Mouse (Mus musculus) granulocyte monocyte progenitor cell, adult 5-6 weeks (primary cell): ENCODE data around the gene Traf4. TPM values are rescaled to one million over a fixed set of nuclear protein-coding genes. Genes with fewer than 3 reads are reported as not detected.
A peak's percentile ranks its signal among the peaks of the same experiment; 100 is the strongest.
"Not testable (repeated sequence)": the region's sequence is repeated elsewhere in the genome, so short reads cannot be mapped to it uniquely, and the experiment has no call there.

Source experiments
- ATAC-seq: replicated peaks from 2 replicates; pipeline ENCODE4 v1.8.0; 2016; ENCODE audit warnings: mild to moderate bottlenecking, moderate TSS enrichment, inconsistent platforms; ENCODE audit not compliant: poor library complexity, severe bottlenecking
- total RNA-seq, 2 experiments: library from RNA; stranded (forward) in 1 of 2; stranded (reverse) in 1 of 2; fragments of 200-712, 200-1000 nt in 1 of 2; fragments of >200 nt in 1 of 2; fragmentation: Nextera tagmentation in 1 of 2; gene quantifications; 2 replicates each; pipeline ENCODE4 v1.2.3; 2014 to 2017

Traf4 gene
- total RNA-seq, 2 experiments from 2014 or later = 2.8 to 4.9 TPM

DNA sequence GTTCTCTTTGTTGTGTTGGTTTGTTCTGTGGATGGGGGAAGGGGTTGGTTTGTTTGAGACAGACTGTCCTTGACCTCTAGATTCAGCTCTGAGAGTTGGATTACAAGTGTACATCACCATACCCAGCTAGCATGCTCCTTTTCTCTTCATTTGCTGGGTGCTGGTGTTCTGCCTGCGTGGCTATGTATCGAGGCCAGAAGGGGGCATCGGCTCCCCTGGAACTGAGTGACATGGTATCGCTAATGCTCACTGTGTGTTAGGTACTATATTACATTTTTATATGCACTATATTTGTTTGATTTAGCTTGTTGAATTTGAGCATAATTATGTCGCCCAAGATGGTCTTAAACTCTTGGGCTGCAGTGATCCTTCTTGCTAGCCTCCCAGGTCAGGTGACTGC lies 19.2 kb downstream of the Traf4 start:
- ATAC-seq = no peak

DNA sequence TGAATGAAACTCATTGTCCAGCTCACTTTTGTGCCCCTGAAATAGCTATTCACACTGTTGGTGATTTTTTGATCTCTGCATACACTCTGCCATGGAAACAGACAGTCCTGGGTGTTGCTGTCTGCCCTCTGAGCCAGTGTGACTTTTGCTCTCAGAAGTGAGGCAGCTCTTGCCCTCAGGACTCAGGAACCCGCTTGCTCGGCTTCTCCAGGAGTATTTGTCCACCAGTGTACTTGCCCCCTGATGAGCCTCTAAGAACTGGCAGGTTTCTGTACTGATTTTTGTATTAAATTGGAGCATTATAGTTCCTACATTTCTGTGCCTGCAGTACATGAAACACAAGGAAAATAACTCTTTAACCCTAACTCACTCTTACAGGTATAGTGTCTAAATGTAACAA lies 21.9 kb downstream of the Traf4 start:
- no peak for ATAC-seq

- ATAC-seq = no peak
Measured at GRCm38 (mm10) chr11:78140665-78141064, 24.7 kb downstream of the Traf4 start.

DNA sequence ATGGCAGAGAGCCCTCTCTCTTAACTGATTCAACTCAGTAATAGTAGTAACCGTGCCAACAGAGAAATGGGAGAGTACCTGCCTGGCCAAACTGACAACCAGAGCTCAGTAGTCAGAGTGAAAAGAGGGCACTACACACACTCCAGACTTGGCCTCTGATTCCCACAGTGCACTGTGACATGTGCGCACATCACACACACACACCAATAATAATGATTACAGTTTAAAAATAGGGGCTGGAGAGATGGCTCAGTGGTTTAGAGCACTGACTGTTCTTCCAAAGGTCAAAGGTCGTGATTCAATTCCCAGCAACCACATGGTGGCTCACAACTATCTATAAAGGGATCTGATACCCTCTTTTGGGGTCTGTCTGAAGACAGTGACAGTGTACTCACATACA lies 27.4 kb downstream of the Traf4 start:
- ATAC-seq = no peak

GRCm38 (mm10) chr11:78137584-78137983 lies 27.8 kb downstream of the Traf4 start:
- ATAC-seq = no peak

GRCm38 (mm10) chr11:78136132-78136531 lies 29.3 kb downstream of the Traf4 start:
- ATAC-seq = no peak

DNA sequence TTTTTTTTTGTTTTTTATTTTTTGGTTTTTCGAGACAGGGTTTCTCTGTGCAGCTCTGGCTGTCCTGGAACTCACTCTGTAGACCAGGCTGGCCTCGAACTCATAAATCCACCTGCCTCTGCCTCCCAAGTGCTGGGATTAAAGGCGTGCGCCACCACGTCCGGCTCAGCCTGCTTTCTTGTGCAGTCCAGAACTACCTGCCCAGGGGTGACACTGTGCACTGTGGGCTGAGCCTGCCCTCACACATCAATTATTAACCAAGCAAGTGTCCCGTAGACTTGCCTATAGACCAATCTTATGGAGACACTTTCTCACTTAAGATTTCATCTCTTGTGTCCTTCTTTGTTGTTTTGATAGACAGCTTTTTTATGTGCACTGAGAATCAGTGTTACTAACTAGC lies 30.1 kb downstream of the Traf4 start:
- not testable (repeated sequence) for ATAC-seq

GRCm38 (mm10) chr11:78134344-78134743 lies 31.0 kb downstream of the Traf4 start:
- no peak for ATAC-seq

GRCm38 (mm10) chr11:78133915-78134314 lies 31.5 kb downstream of the Traf4 start:
- ATAC-seq = no peak

DNA sequence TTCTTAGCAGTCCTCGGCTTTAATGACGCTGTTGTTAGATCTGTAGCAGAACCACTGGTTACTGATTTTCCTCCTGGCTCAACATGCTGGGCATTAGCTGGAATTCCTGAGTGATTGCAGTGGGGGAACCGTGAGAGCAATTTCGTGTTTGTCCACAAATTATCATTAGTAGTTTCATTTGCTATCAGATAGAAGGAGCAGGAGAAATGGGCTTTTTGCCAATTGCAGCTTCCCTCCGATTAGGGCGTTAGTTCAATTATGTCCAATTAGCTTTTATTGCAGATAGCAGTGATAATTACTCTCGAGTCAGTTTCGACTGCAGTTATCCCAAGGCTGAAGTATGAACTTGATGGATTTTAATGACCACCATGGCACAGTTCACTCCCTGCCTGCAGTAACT lies 35.9 kb downstream of the Traf4 start:
- no peak for ATAC-seq

DNA sequence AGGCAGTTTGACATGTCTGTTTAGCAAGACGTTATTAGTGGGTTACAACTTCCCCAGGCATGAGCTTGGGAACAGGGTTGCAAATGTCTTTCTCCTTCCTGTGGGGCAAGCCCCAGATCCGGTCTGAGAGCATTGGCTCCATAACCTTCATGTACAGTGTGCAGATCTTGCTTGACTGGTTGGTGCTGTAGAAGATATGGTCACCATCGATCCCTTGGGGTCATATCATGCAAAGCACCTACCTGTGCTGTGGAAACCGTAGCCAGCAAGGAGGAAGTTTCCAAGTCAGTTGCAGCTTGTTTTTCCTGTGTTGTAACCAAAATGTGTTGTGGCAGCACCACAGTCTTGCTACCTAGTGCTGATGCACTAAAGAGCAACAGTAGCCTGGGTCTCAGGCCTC lies 38.6 kb downstream of the Traf4 start:
- peak; percentile 87 for ATAC-seq

DNA sequence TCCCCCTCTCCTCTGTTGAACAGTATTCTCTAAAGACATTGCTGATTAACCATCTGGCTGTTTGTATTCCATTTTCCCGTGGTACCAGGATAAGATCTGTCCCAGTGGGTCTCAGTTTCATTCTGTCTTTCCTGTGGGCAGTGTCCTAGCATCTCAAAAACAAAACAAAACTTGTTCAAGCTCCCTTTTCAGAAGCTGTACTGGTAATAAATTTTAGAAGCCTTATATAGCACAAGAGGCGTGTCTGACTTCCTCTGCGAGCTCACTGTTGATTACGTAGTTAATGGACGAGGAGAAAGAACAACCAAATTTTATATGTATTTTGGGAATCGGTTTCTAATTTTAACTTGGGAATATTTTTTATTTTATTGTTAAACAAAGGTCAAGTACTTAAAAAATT lies 39.7 kb downstream of the Traf4 start:
- peak; percentile 28 for ATAC-seq

GRCm38 (mm10) chr11:78123782-78124181 lies 41.6 kb downstream of the Traf4 start:
- ATAC-seq = no peak

DNA sequence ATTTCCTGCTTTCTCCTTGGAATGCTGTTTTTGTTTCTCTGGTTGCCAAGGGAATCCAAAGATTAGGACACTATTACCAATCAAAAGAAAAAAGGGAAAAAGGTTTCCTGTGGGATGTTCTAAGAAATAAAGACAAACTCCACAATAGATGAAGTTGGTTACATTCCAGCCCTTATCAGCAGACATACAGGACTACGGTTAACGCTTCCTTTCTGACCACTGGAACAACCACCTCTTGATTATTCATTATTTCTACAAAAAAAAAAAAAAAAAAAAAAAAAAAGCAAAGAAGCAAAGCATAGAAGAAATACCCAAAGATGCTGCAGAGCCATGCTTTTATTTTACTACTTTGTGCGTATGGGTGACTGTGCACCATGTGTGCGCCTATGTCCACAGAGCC lies 42.6 kb downstream of the Traf4 start:
- ATAC-seq = no peak

DNA sequence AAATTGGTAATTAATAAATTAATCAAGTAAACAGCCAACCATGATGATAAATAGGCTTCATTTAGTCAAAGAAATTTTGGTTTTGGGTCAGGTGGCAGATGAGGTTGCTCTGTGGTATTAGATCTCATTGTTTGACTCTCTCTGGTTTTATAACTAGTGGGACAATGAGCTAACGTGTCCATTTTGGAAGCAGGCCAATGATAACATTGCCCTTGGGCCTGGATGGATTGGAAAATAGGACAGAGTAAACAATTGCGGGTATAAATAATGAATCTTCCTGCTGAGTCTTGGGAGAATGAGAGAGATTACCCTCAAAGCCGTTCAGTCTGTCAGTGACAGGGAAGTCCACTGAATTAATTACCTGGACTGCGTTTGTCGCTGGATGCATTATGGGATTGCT lies 44.2 kb downstream of the Traf4 start:
- ATAC-seq = no peak

DNA sequence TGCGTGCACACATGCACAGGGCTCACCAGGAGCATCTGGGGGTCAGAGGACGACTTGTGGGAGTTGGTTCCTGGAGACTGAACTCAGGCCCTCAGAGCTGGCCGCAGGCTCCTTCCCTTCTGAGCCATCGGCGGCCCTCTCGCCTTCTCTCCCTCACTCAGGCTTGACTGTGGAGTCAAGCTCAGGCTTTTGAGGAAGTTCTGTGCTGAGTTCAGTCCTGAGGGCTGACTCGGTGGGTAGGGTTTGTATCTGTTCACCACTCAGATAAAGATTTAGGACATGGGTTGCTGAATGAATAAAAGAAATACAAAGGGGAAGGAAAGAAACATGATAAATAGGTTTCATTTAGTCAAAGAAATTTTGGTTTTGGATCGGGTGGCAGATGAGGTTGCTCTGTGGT lies 45.5 kb downstream of the Traf4 start:
- peak; percentile 64 for ATAC-seq

- ATAC-seq = no peak
Measured at GRCm38 (mm10) chr11:78118467-78118866, 46.9 kb downstream of the Traf4 start.

- ATAC-seq = no peak
Measured at GRCm38 (mm10) chr11:78116146-78116410, 49.3 kb downstream of the Traf4 start.

GRCm38 (mm10) chr11:78115367-78116145 lies 49.8 kb downstream of the Traf4 start:
- ATAC-seq = peak; percentile 83

GRCm38 (mm10) chr11:78114676-78115366 lies 50.6 kb downstream of the Traf4 start:
- ATAC-seq = no peak; the same call in 1 of the 2 replicates

DNA sequence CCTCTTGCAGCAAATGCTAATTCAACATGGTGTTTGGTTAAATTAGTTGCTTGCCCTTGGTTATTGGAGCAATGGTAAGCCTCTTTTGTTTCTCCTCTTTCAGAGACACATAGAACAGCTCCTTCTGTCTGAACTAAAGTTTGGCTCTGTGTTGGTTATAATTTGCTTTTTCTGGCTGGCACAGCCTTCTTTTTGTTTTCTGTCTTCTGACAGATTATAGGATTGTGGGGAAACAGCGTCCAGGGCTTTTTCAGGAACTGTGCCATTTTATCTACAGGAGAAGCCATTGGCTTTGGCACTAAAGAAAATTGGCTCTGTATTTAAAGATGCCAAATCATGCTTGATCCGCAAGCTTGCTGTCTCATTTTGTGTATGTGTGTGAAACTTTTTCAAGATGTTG lies 51.8 kb downstream of the Traf4 start:
- no peak for ATAC-seq
